24 mouse cellular contexts compared by ENCODE assay signal in genomic region chr19:20799460-20799859, GRCm38 (mm10).
DNase-seq lines count a peak whose midpoint lies in the region; ATAC-seq and TF ChIP-seq lines count a peak whose summit lies in the region.
"Had no signal": no experiment of that assay in that cellular context is flagged by ENCODE, and none has a peak within 500 bp of the region (broad histone marks: within the 10 kb centered on the region; RNA-seq: fewer than 3 reads in every experiment).

No protein-coding gene starts in this region.

- no peaks in the 10 kb centered on the region for H3K36me3 ChIP-seq in CH12.LX (replicated peaks in 1 of 2; ENCODE audit: control insufficient read depth in 1 of 2, insufficient read depth in 1 of 2, low read length in 1 of 2)
- no peaks in the 10 kb centered on the region for H3K36me3 ChIP-seq in MEL (ENCODE audit: control insufficient read depth in 1 of 2, insufficient read depth in 2 of 2, low read length in 2 of 2)
- H3K36me3 ChIP-seq in liver, embryonic 12.5 days: no peaks in the 10 kb centered on the region
- no peaks in the 10 kb centered on the region for H3K36me3 ChIP-seq in hindbrain, embryonic 16.5 days (ENCODE audit: control insufficient read depth, insufficient read depth, low read length)
- H3K36me3 ChIP-seq: G1E had no signal

- H3K9me3 ChIP-seq in CH12.LX (replicated peaks; ENCODE audit: low read length) (no peaks in the 10 kb centered on the region), MEL (replicated peaks; ENCODE audit: insufficient read depth, low read length) (no peaks in the 10 kb centered on the region)
- H3K9me3 ChIP-seq in liver, embryonic 12.5 days (replicated peaks): no peaks in the 10 kb centered on the region
- H3K9me3 ChIP-seq in hindbrain, embryonic 16.5 days (ENCODE audit: control insufficient read depth, low read length): no peaks in the 10 kb centered on the region
- H3K9me3 ChIP-seq: G1E had no signal

- H3K4me3 ChIP-seq in CH12.LX (replicated peaks in 1 of 3; ENCODE audit: low read depth in 2 of 3, low read length in 2 of 3, poor library complexity in 1 of 3) (no peak overlapping the region), MEL (ENCODE audit: control insufficient read depth in 1 of 2, insufficient read depth in 1 of 2, low read depth in 2 of 2, low read length in 2 of 2) (no peak overlapping the region)
- no peak overlapping the region for H3K4me3 ChIP-seq in liver, embryonic 12.5 days
- H3K4me3 ChIP-seq in hindbrain, embryonic 16.5 days (ENCODE audit: low read length): no peak overlapping the region
- no peak overlapping the region for H3K4me3 ChIP-seq in layer of hippocampus, adult 2 months

- TF ChIP-seq EP300 in CH12.LX (IDR thresholded peaks at IDR 0.05; ENCODE audit: low read length) (peak; percentile 80), MEL (IDR thresholded peaks at IDR 0.05; ENCODE audit: low read depth in 1 of 2, low read length in 2 of 2) (peak in 1 of 2 experiments; percentile 39; a peak in 1 of 4 replicates)

- DNase-seq in 416B (ENCODE audit: low read depth): peak; percentile 8
- peak; percentile 47 for DNase-seq in CH12.LX (ENCODE audit: extremely low read depth)
- DNase-seq in MEL (ENCODE audit: low read depth, low spot score): no peak
- DNase-seq in induced T-regulatory cell, adult 2 months (ENCODE audit: low read depth): peak; percentile 6
- DNase-seq in kidney, postnatal 36 days: no peak
- DNase-seq in layer of hippocampus, adult 2 months (ENCODE audit: low spot score in 2 of 2): no peak
- DNase-seq: adrenal gland, adult 2 months; adrenal gland, adult 8-10 months; adrenal gland, postnatal 10 days; adrenal gland, postnatal 14 days; adrenal gland, postnatal 25 days; adrenal gland, postnatal 36 days; B cell, adult 2 months; cerebellum, adult 11 months; cerebellum, adult 11-12 months; cerebellum, adult 18-20 months; cerebellum, adult 2 months; cerebellum, adult 8-10 months had no signal

- no peak overlapping the region for H3K4me2 ChIP-seq in CH12.LX (ENCODE audit: insufficient read depth, low read depth, poor library complexity, severe bottlenecking)
- no peak overlapping the region for H3K4me2 ChIP-seq in liver, embryonic 12.5 days
- no peak overlapping the region for H3K4me2 ChIP-seq in hindbrain, embryonic 16.5 days (ENCODE audit: low read length)

- TF ChIP-seq RAD21 in CH12.LX (IDR thresholded peaks at IDR 0.05; ENCODE audit: low read depth, low read length): no peak
- no peak for TF ChIP-seq RAD21 in MEL (IDR thresholded peaks at IDR 0.05; ENCODE audit: low read depth, low read length)

- no peak for TF ChIP-seq CTCF in CH12.LX (conservative IDR thresholded peaks at IDR 0.05 in 1 of 2, IDR thresholded peaks at IDR 0.05 in 1 of 2; ENCODE audit: low read depth in 2 of 2, low read length in 2 of 2)
- no peak for TF ChIP-seq CTCF in MEL (IDR thresholded peaks at IDR 0.05 in 2 of 3, conservative IDR thresholded peaks at IDR 0.05 in 1 of 3; ENCODE audit: control insufficient read depth in 1 of 3, insufficient read depth in 1 of 3, low read depth in 2 of 3, low read length in 3 of 3, poor library complexity in 1 of 3, severe bottlenecking in 1 of 3)
- TF ChIP-seq CTCF in layer of hippocampus, adult 2 months (conservative IDR thresholded peaks at IDR 0.05): no peak

- no peaks in the 10 kb centered on the region for H3K79me2 ChIP-seq in CH12.LX (replicated peaks; ENCODE audit: control insufficient read depth, extremely low read depth, insufficient read depth, poor library complexity, severe bottlenecking)
- H3K79me2 ChIP-seq in MEL (ENCODE audit: control insufficient read depth, insufficient read depth, low read length, poor library complexity): no peaks in the 10 kb centered on the region

- in situ Hi-C loops in CH12.LX (cut with MboI; ENCODE audit: low pct_ligation_motif_present, low pct_unique_long_range_greater_than_20kb, low sequenced_read_pairs): no loop called here

- ATAC-seq in liver, embryonic 12.5 days: no peak
- ATAC-seq in hindbrain, embryonic 16.5 days: no peak
- ATAC-seq: activated CD4-positive, CD25-positive, alpha-beta regulatory T cell, adult 4 months; CD4-positive, CD25-positive, alpha-beta regulatory T cell, adult 4 months; Patski had no signal

- no peak overlapping the region for H3K9ac ChIP-seq in CH12.LX (ENCODE audit: insufficient read depth, low read depth)
- H3K9ac ChIP-seq in MEL (ENCODE audit: control insufficient read depth, low read depth, low read length, poor library complexity, severe bottlenecking): no peak overlapping the region
- H3K9ac ChIP-seq in liver, embryonic 12.5 days: no peak overlapping the region
- H3K9ac ChIP-seq in hindbrain, embryonic 16.5 days (ENCODE audit: low read depth, low read length): no peak overlapping the region

- no peak for TF ChIP-seq POLR2A in CH12.LX (IDR thresholded peaks at IDR 0.05; ENCODE audit: low read depth, low read length)
- no peak for TF ChIP-seq POLR2A in MEL (IDR thresholded peaks at IDR 0.05; ENCODE audit: control insufficient read depth in 1 of 2, insufficient read depth in 1 of 2, low read depth in 1 of 2, low read length in 2 of 2, poor library complexity in 1 of 2)

- H3K27ac ChIP-seq in CH12.LX (ENCODE audit: insufficient read depth, low read depth) (no peak overlapping the region), MEL (ENCODE audit: control insufficient read depth, low read depth, low read length) (no peak overlapping the region)
- H3K27ac ChIP-seq in liver, embryonic 12.5 days: no peak overlapping the region
- no peak overlapping the region for H3K27ac ChIP-seq in hindbrain, embryonic 16.5 days (ENCODE audit: low read depth, low read length)
- H3K27ac ChIP-seq in layer of hippocampus, adult 2 months: no peak overlapping the region

- H3K4me1 ChIP-seq in CH12.LX (ENCODE audit: control insufficient read depth in 1 of 2, insufficient read depth in 2 of 2) (peaks cover 4 to 19% of the 10 kb centered on the region in 2 experiments; a peak in 2 of 4 replicates), MEL (ENCODE audit: control insufficient read depth in 1 of 2, insufficient read depth in 2 of 2, low read length in 2 of 2) (no peaks in the 10 kb centered on the region)
- H3K4me1 ChIP-seq in liver, embryonic 12.5 days: no peaks in the 10 kb centered on the region
- no peaks in the 10 kb centered on the region for H3K4me1 ChIP-seq in hindbrain, embryonic 16.5 days (ENCODE audit: control insufficient read depth, insufficient read depth, low read depth, low read length)

- dilution Hi-C loops in CH12.LX (cut with MboI; ENCODE audit: extremely low pct_ligation_motif_present, extremely low pct_unique_long_range_greater_than_20kb, low sequenced_read_pairs): no loop called here

- H3K27me3 ChIP-seq in CH12.LX (replicated peaks): no peaks in the 10 kb centered on the region
- H3K27me3 ChIP-seq in MEL (ENCODE audit: control insufficient read depth in 1 of 2, insufficient read depth in 2 of 2, low read length in 2 of 2): no peaks in the 10 kb centered on the region; a peak in 1 of 4 replicates
- H3K27me3 ChIP-seq in liver, embryonic 12.5 days (replicated peaks): no peaks in the 10 kb centered on the region
- no peaks in the 10 kb centered on the region for H3K27me3 ChIP-seq in hindbrain, embryonic 16.5 days (replicated peaks; ENCODE audit: control insufficient read depth, insufficient read depth, low read length)

TF ChIP-seq in CH12.LX, 34 proteins besides CTCF, POLR2A, EP300 and RAD21:
- TF ChIP-seq IRF4 (IDR thresholded peaks at IDR 0.05; ENCODE audit: low read depth, low read length) (peak; percentile 67; the same call in 1 of the 2 replicates), BHLHE40 (IDR thresholded peaks at IDR 0.05; ENCODE audit: low read depth, low read length) (0 out of 2 replicates have a peak, but pooled peaks have one; percentile 24), JUN (IDR thresholded peaks at IDR 0.05; ENCODE audit: insufficient read depth, low read depth, low read length) (peak; percentile 92), JUND (conservative IDR thresholded peaks at IDR 0.05; ENCODE audit: low read depth, low read length) (peak; percentile 92), USF1 (IDR thresholded peaks at IDR 0.05; ENCODE audit: low read depth, low read length) (no peak)

TF ChIP-seq in MEL, 35 proteins besides CTCF, POLR2A, EP300 and RAD21:
- TF ChIP-seq TCF12 (IDR thresholded peaks at IDR 0.05; ENCODE audit: low read depth, low read length) (peak; percentile 49; the same call in 1 of the 2 replicates), ZMIZ1 (IDR thresholded peaks at IDR 0.05; ENCODE audit: low read depth, low read length) (no peak), MAX (IDR thresholded peaks at IDR 0.05; ENCODE audit: low read length) (no peak), GABPA (IDR thresholded peaks at IDR 0.05; ENCODE audit: low read depth, low read length) (no peak), USF1 (IDR thresholded peaks at IDR 0.05; ENCODE audit: low read depth, low read length) (no peak), MAZ (IDR thresholded peaks at IDR 0.05; ENCODE audit: low read depth, low read length) (no peak)
TF ChIP-seq in MEL: peak in this region for 1.

Comparison
In these comparisons a context has a peak if more than half of its experiments do, and no peak if none do; other contexts are left out.
1. DNase-seq: peak in 416B (single experiment), CH12.LX (single experiment) and induced T-regulatory cell, adult 2 months (single experiment); none in MEL (single experiment), kidney, postnatal 36 days (0 of 2) and layer of hippocampus, adult 2 months (0 of 2).